Mouse (Mus musculus) splenic B cell, adult 2 months (primary cell): Measurements from ENCODE around the gene Vmn2r82.
A peak's percentile ranks its signal among the peaks of the same experiment; 100 is the strongest.
"Not testable (repeated sequence)": the region's sequence is repeated elsewhere in the genome, so short reads cannot be mapped to it uniquely, and the experiment has no call there.

Experiments
- DNase-seq: peaks from one replicate; pipeline ENCODE4 v3.0.0-alpha.2; 2011; ENCODE audit warnings: low read depth, low spot score
- H3K27me3 ChIP-seq: 2 replicates; pipeline ENCODE4 v1.6.1; 2012; ENCODE audit warnings: mild to moderate bottlenecking, low read length, moderate library complexity, mixed read lengths; ENCODE audit not compliant: control insufficient read depth, poor library complexity, insufficient read depth, severe bottlenecking
- H3K36me3 ChIP-seq: 2 replicates; pipeline ENCODE4 v1.6.1; 2012; ENCODE audit warnings: mild to moderate bottlenecking, low read length, moderate library complexity, mixed read lengths; ENCODE audit not compliant: control insufficient read depth, poor library complexity, insufficient read depth, severe bottlenecking

Gene Vmn2r82

DNA sequence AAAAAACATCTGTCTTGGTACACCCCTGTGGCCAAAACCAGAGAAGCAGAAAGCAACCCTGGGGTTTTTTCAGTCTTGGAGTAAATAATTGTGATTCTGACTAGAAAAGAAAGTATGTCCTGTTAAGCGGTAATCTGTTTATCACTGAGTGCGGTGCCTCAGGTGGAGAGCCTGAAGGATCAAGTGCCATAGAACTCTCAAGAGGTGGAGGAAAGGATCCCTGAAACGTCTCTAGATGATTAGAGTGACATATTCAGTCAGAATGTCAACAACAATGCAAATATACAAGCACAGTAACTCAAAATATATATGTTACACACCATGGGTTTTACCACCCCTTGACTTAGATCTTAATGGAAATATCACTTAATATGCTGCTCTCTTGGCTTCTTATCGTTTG is at the start of gene Vmn2r82:
Gene Vmn2r82 (plus strand): TSS at position 301 of the 400 bp plus-strand sequence.
- not testable (repeated sequence) for H3K27me3 ChIP-seq, H3K36me3 ChIP-seq, DNase-seq

DNA sequence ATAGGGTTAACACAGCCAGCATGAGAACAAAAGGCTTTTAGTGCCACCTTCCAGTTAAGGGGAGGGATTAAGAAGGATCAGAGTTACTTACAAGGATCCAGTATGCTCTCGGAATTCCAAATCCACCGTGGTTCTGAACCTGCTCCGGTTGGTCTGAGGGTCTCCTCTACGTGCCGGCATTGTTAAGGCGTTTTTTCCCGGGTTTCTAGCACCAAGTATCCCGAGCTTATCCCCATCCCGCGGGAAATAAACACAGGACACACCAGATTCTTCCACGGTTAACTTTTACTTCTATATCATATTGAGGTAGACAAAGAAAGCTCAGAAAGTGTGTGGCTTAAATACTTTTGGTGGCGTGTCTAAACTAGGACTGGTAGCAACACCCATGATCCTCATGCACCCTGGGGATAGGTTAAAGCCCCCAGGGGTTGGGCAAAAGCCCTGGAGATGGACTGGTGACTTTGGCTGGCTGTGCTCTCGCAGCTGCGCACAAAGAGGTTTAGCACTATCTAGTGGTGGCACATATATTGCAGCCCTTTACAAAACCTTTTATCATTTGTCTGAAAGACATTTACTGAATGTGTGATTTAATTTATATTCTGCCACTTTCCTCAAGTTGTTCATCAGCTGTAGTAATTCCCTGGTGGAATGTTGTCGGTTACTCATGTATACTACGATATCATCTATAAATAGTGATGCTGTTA is 34.1 kb upstream of the Vmn2r82 start:
- DNase-seq, H3K27me3 ChIP-seq, H3K36me3 ChIP-seq: not testable (repeated sequence)

DNA sequence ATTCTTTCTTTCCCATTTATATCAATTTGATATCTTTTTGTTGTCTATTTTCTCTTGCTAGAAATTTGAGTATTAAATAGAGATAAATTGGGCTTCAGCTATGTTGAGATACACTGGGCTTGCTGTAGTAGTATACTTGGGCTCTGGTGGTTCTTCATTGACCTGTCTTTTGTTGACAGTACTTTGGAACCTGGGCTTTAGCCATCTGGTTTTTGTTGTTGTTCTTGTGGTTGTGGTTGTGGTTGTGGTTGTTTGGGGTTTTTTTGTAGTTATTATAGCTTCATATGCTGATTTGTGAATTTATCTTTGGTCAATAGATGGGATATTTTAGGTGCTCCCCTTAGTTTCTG is 33.6 kb upstream of the Vmn2r82 start:
- no peaks in the 10 kb centered on the region for H3K36me3 ChIP-seq
- no peak for DNase-seq
- H3K27me3 ChIP-seq, result no peaks in the 10 kb centered on the region

DNA sequence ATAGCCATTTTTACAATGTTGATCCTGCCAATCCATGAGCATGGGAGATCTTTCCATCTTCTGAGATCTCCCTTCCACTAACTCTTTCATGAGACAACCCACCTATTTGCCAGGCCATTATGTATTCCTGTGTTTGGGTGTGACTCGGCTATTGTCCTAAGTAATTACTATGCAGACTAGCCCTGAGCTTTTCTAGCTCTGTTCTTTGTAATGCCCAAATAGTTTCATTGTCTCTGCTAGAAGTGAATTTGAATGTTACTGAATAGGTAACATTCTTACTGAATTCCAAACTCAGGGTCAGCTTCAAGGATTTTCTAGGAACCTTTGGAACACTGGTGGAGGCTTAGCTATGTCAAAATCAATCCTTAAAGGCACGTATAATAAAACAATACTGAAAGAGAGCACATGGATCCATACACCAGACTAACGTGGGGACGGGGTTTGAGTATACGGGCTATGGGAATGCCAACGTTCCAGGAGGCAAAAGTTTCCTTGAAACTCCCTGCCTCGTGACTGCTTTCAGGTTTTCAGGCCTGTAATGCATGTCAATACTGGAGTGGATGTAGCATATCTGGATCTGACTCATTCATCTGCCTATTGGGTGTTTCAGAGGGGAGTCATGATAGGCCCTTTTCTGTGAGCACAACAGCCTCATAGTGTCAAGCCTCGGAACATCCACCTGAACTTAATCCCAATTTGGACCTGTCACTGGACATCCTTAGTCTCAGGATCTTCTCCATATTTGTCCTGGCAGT is 43.8 kb downstream of the Vmn2r82 start:
- not testable (repeated sequence) for H3K27me3 ChIP-seq, H3K36me3 ChIP-seq, DNase-seq

DNA sequence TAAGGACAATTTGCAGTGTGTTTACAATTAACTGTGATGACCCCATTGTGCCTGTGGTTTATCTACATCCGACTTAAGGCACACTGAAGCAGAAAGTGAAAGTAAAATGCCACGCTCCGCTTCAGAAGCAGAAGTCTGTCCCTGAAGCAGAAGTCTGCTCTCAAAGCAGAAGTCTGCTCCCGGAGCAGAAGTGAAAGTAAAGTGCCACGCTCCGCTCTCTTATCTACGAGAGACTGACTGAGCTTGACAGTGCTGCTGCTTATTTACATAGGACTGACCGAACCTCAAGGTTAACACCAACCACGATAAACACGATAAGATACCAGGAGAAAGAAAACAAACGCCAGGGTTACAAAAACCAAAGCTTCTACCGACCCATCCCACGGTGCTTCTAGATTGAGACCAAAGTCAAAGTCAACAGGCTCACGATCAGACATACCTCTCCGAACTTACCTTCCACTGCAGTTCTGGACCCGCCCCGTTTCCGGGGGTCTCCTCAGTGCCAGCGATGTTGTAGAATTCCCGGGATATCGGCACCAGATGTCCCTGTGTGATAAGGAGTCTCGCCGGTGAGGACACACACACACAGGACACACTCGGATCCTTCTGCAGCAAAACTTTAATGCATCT is 60.9 kb downstream of the Vmn2r82 start:
- Histone ChIP-seq H3K36me3 (no peaks in the 10 kb centered on the region), H3K27me3 (no peaks in the 10 kb centered on the region)
- DNase-seq, result peak; percentile 72

DNA sequence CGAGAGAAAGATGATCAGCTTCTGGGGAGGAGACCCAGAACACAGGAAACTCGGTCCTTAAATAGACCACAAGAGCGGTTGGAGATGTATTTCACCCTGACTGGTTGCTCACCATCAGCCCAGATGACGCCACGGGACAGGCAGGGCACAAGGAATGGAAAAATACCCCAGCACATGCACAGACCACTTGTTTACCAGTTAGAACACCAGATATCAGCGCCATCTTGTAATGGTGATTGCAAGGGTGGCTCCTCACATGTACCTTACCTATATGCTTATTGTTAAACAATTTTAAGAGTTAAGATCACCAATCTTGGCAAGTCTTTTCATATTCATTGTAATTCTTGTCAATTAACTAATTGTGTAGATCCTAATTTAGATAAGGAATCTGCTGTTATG is 61.5 kb downstream of the Vmn2r82 start:
- not testable (repeated sequence) for DNase-seq, H3K27me3 ChIP-seq

DNA sequence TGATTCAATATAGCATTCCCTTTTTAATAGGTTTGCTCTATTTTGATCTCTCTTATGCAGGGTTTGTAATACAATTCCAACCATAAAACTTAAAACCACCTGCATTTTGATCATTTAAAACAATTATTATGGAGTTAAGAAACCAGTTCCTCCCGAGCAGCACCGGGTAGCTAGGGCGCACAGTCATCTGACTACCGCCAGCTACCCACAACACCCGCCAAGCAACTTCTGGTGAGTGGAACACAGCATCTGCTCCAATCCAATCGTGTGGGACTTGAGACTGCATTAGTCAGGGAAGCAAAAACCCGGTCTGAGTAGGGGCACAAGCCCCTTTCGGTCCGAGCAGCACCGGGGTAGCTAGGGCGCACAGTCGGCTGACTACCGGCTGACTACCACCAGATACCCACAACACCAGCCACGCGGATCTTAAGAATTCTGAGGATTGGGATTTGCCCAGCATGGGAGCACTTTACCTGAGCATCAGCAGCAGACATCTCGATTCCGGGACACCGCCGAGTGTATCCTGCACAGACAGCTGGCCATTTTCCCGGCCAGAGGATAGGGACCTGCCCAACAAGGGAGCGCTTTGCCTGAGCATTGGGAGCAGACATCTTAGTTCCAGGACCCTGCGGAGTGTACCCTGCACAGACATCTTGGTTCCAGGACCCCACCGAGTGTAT is 79.0 kb downstream of the Vmn2r82 start:
- not testable (repeated sequence) for H3K27me3 ChIP-seq, DNase-seq

More for the DNA sequence above, 61.5 kb downstream of the Vmn2r82 start:
- not testable (repeated sequence) for H3K36me3 ChIP-seq

More for the DNA sequence above, 79.0 kb downstream of the Vmn2r82 start:
- H3K36me3 ChIP-seq, result not testable (repeated sequence)
